Mouse (Mus musculus) liver, adult 2 months (tissue): ENCODE measurements around the gene Mettl6.

ENCODE experiments used
- CTCF ChIP-seq: fragments of 200-500 bp; IDR thresholded peaks from 2 replicates; pipeline ENCODE4 v1.5.1; 2011; ENCODE audit warnings: low read depth, low read length, control low read depth
- POLR2A ChIP-seq: fragments of 200-500 bp; IDR thresholded peaks from 2 replicates; pipeline ENCODE4 v1.6.1; 2011; ENCODE audit warnings: low read length, control low read depth; ENCODE audit not compliant: insufficient read depth; ENCODE audit errors: extremely low read depth

DNA sequence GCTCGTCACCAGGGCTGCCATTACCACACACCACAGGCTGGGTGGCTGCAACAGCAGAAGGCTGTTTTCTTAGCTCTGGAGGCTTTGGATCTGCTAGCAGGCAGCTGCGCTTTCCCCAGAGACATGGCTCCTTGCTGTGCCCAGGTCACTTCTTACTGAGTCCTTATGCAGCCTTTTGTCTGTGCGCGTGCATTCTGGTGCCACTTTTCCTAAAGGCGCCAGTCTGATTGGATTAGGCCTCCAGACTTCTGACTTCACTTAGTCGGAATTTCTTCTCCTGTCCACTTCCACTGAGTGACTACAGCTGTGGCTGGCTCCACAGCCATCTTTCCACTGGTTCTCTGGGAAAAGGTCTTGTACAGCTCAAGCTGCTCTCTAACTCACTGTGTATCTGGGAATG lies 32.0 kb downstream of the Mettl6 start:
- TF ChIP-seq CTCF: no peak
- no peak for TF ChIP-seq POLR2A
